Mouse (Mus musculus) frontal cortex, postnatal 14 days (tissue): ENCODE measurements around the gene Cyfip2.

Source experiments
- DNase-seq, 2 experiments: peaks; one replicate each; pipeline ENCODE4 v3.0.0; 2022; ENCODE audit warnings: low spot score in 2 of 2

Gene Cyfip2

DNA sequence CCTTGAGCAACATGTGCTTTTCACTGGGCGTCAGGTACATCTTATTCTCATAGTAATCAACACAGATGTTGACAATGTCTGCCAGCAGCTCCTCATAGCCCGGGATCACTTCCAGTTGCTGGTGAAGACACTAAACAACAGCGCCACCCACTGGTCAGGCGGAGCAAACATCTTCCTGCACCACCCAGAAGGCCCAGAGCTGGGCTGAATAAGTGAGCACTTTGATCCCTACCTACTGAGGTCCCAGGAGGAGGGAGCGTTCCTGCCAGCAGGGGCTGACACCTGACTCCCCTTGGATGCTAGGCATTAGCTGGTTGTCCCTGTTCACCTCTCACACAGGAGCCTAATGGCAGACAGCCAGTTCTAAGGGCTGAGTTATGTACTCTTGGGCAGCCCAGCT is 35.9 kb downstream of the Cyfip2 start:
- DNase-seq, result no peak

DNA sequence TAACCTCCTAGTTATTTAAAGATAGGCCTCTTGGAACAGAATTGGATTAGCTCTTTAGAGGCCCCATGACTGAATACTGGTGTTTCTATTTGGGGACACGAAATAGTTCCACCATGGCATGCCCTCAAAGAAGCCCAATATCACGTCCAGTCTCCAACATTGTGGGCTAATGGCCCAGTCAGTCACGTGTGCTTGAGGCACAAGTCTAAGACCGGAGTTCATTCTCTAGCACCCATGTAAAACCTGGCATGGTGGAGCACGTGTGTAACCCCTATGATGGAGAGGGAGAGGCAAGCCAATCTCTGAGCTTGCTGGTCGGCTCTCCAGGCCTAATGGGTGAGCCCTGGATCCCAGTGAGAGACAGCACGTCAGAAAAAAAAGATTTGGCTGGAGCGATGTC is 36.5 kb downstream of the Cyfip2 start:
- no peak for DNase-seq

GRCm38 (mm10) chr11:46275302-46275701 is 37.4 kb downstream of the Cyfip2 start:
- DNase-seq, result peak; percentile 52 to 62

- no peak for DNase-seq
Observed at GRCm38 (mm10) chr11:46273969-46274368, 38.7 kb downstream of the Cyfip2 start.

GRCm38 (mm10) chr11:46272058-46272681 is 40.5 kb downstream of the Cyfip2 start:
- DNase-seq, result no peak

DNA sequence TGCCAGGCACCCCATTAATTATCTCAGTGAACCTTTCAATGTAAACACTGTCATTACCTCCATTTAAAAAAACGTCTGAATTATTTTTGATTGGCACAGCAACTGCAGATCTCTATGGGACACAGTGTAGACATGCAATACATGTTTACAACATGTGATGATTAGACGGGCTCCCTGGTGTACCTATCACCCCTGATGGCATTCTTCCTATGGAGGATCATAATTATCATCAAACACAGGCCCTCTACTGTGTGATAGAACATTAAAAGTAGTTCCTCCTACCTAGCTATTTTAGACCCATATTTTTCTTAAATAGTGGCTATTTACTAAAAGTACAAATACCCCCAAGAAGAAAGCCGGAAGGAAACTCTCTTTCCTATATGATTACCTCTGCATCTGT is 42.8 kb downstream of the Cyfip2 start:
- DNase-seq, result no peak

DNA sequence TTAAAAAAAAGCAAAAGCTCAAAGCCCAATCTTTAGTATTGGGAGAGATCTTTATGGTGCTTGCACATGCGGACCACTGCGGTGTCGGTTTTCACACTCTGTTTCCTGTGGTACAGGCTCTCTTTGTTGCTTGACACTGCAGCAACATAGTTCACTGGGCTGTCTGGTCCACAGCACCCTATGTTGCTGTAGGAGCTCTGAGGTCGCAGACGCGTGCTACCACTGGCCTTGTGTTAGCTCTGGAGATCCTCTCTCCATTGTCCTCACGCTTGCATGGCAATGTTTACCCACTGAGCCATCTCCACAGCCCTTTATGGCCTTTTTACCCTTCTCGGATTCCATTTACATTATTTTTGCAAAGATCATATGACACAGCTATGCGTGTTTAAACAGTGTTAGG is 43.3 kb downstream of the Cyfip2 start:
- DNase-seq, result no peak

DNA sequence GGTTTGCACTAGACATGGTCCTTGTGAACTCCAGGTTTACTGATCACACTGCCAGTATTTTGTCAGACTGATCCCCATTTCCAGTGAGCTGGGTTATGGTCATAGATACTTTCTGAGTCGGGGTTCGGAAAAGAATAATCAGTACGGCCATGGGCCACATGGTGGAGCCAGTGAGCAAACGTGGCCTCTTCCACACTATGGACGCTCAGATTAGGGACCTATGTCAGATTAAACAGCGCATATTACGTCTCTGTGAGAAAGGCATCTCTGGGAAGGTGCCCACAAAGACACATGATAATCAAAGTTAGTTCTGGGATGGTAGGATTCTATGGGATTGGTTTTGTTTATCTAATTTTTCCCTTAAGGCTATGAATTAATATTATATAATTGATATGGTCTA is 43.7 kb downstream of the Cyfip2 start:
- DNase-seq, result peak in 1 of 2 experiments; percentile 56

DNA sequence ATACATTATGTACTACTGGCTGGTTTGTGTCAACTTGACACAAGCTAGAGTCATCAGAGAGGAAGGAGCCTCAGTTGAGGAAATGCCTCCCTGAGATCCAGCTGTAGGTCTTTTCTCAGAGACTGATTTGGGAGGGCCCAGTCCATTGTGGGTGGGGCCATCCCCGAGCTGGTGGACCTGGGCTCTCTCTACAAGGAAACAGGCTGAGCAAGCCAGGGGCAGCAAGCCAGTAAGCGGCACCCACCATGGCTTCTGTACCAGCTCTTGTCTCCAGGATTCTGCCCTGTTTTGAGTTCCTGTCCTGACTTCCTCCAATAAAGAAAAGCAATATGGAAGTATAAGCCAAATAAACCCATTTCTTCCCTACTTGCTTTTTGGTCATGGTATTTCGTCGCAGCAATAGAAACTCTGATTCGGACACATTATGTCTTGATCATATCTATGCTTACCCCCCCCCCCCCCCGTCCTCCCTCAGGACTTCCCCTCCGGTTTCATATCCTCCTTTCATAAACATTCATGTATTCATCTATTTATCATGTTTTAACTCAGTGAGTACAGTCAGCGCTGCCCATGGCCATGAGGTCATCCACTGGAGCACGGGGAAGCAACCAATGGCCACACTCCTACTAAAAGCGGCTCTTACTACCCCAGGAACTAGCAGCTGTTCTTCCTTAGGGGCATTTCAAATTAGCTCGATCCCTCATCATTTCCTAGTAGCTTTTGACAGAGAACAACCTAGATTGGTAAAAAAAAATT is 47.5 kb downstream of the Cyfip2 start:
- DNase-seq, result no peak

GRCm38 (mm10) chr11:46264584-46264983 is 48.1 kb downstream of the Cyfip2 start:
- no peak for DNase-seq

DNA sequence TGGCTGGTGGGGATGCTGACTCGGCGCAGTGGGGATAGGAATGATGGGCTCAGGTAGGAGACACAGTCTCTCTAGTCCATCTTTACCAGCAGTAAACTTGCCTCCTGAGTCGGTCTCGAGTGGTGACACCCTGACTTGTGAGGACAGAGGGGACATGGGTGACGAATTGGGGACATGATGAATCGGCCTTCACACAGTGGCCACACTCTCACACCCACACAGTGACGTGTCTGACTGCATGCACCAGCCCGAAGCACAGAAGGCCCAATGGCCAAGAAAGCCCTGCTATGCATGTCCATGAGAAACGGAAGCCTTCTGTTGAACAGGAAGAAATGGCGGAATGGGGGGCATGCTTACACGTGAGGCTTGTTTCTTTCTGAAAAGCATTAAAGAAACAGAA is 49.4 kb downstream of the Cyfip2 start:
- no peak for DNase-seq

GRCm38 (mm10) chr11:46262854-46263253 is 49.8 kb downstream of the Cyfip2 start:
- DNase-seq, result no peak

GRCm38 (mm10) chr11:46258749-46259148 is 53.9 kb downstream of the Cyfip2 start:
- DNase-seq, result no peak

GRCm38 (mm10) chr11:46258207-46258606 is 54.5 kb downstream of the Cyfip2 start:
- DNase-seq, result no peak

DNA sequence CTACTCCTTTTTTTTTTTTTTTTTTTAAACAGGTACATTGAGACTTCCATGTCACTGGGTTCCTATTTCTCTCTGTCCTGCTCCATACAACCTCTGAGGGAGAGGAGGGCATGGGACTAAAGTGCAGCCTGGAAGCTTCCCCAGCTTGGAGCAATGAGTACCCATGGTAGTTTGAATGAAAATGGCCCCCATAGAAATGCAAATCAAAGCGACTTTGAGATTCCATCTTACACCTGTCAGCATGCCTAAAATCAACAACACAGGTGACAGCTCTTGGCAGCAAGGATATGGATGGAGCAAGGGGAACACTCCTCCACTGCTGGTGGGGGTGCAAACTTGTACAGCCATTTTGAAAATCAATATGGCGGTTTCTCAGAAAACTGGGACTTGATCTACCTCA is 57.4 kb downstream of the Cyfip2 start:
- DNase-seq, result no peak

DNA sequence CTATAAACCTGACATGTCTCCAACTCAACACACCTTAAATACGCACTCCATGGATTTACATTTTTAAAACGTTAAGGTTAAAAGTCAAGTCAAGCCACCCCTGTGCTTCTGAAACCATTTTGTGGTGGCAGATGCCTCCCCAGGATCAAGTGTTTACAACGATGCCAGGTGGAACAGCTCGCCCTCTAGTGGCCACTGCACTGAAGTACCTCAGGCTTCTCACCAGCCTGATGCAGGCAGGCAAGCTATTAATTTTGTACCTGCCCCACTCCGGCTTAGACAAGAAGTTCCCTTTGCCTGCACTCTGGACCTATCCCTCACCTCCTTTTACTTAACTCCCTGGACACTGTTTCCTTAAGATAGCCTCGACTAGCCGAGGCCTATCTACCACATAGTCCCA is 60.7 kb downstream of the Cyfip2 start:
- DNase-seq, result peak in 1 of 2 experiments; percentile 65

- DNase-seq, result no peak
Observed at GRCm38 (mm10) chr11:46248352-46248751, 64.3 kb downstream of the Cyfip2 start.

DNA sequence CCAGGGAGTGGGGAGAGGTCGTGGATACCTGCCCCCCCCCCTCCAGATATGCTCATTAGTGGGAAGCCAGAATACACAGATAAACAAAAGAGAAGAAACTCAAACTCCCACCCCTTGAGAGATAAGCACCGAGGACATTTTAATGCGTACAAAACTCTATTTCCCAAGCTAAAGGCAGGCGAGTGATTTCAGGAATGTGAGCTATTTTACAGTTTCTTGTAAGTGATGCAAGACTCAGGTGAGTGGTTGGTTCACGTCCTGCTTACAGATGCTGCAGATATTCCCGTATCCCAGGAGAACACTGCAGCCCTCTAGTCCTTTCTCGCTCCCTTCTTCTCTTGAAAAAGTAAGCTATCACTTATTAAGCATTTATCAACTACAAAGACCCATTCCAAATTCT is 66.3 kb downstream of the Cyfip2 start:
- DNase-seq, result no peak

- DNase-seq, result no peak
Observed at GRCm38 (mm10) chr11:46245926-46246325, 66.7 kb downstream of the Cyfip2 start.

GRCm38 (mm10) chr11:46244731-46245604 is 67.7 kb downstream of the Cyfip2 start:
- DNase-seq, result no peak

DNA sequence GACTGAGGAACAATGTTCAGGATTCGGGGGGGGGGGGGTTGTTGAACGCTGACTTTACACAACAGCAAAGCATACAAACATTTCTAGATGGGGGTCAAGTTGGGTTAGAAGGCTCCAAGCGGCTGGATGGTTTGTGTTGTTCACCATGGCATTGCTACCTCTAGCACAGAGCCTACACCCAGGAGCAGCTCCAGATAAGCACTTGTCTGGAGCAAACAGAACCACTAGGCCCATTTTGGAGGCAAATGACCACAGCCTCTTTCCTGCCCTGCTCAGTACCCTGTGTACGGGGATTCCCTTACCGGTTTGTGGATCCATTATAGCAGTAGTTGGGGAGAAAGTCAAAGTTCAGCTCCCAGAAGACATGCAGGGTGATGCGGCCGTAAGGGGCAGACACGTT is 70.7 kb downstream of the Cyfip2 start:
- DNase-seq, result no peak

- no peak for DNase-seq
Observed at GRCm38 (mm10) chr11:46241150-46241673, 71.4 kb downstream of the Cyfip2 start.
